Mouse (Mus musculus): ENCODE measurements around the gene Spint5.

- TF ChIP-seq NELFE (IDR thresholded peaks at IDR 0.05; ENCODE audit: low read depth, low read length) (no peak), POLR2A (IDR thresholded peaks at IDR 0.05; ENCODE audit: control insufficient read depth in 1 of 2, insufficient read depth in 1 of 2, low read depth in 1 of 2, low read length in 2 of 2, poor library complexity in 1 of 2) (no peak), ELF1 (IDR thresholded peaks at IDR 0.05; ENCODE audit: low read depth, low read length) (no peak), ZNF384 (IDR thresholded peaks at IDR 0.05; ENCODE audit: low read depth, low read length) (no peak), ZKSCAN1 (IDR thresholded peaks at IDR 0.05; ENCODE audit: low read depth, low read length) (no peak), ETS1 (IDR thresholded peaks at IDR 0.05; ENCODE audit: low read depth, low read length) (no peak), MYB (IDR thresholded peaks at IDR 0.05; ENCODE audit: low read depth, low read length) (no peak), CTCF (IDR thresholded peaks at IDR 0.05 in 2 of 3, conservative IDR thresholded peaks at IDR 0.05 in 1 of 3; ENCODE audit: control insufficient read depth in 1 of 3, insufficient read depth in 1 of 3, low read depth in 2 of 3, low read length in 3 of 3, poor library complexity in 1 of 3, severe bottlenecking in 1 of 3) (no peak), ZC3H11A (IDR thresholded peaks at IDR 0.05; ENCODE audit: low read depth, low read length) (no peak), KAT2A (conservative IDR thresholded peaks at IDR 0.05; ENCODE audit: low read depth, low read length) (no peak), MAFK (IDR thresholded peaks at IDR 0.05; ENCODE audit: borderline replicate concordance, low read depth, low read length) (no peak), MXI1 (IDR thresholded peaks at IDR 0.05; ENCODE audit: low read depth, low read length) (no peak), GABPA (IDR thresholded peaks at IDR 0.05; ENCODE audit: low read depth, low read length) (no peak)
Observed at GRCm38 (mm10) chr2:164731719-164732118, 16.6 kb downstream of the Spint5 start.

All from MEL (cell line).